8 mouse cellular contexts compared by ENCODE assay signal in genomic region chr16:20610501-20611356, GRCm38 (mm10). TPM values are rescaled to one million over a fixed set of nuclear protein-coding genes. Genes with fewer than 3 reads are reported as not detected.
DNase-seq lines count a peak whose midpoint lies in the region; ATAC-seq and TF ChIP-seq lines count a peak whose summit lies in the region.

No protein-coding gene starts in this region.

- H3K4me1 ChIP-seq in intestine, postnatal 0 days (replicated peaks; ENCODE audit: control insufficient read depth, insufficient read depth, low read length), result peaks cover 5% of the 10 kb centered on the region; the same call in 1 of the 2 replicates
- H3K4me1 ChIP-seq in midbrain, postnatal 0 days (ENCODE audit: insufficient read depth, low read length), result peaks cover 2% of the 10 kb centered on the region; the same call in 1 of the 2 replicates

- TF ChIP-seq CTCF in intestine, postnatal 0 days (IDR thresholded peaks at IDR 0.05; ENCODE audit: low read depth), result no peak
- TF ChIP-seq CTCF in midbrain, postnatal 0 days (IDR thresholded peaks at IDR 0.05), result no peak

- peaks cover 16% of the 10 kb centered on the region for H3K36me3 ChIP-seq in intestine, postnatal 0 days (ENCODE audit: control insufficient read depth, insufficient read depth)
- peaks cover 25% of the 10 kb centered on the region for H3K36me3 ChIP-seq in midbrain, postnatal 0 days (ENCODE audit: insufficient read depth, low read length)

- H3K4me3 ChIP-seq in intestine, postnatal 0 days (ENCODE audit: low read depth, low read length), result peak overlapping the region; percentile 66
- peak overlapping the region; percentile 57 for H3K4me3 ChIP-seq in midbrain, postnatal 0 days (ENCODE audit: low read depth, low read length)

- H3K9me3 ChIP-seq in intestine, postnatal 0 days (ENCODE audit: control insufficient read depth), result no peaks in the 10 kb centered on the region
- H3K9me3 ChIP-seq in midbrain, postnatal 0 days (ENCODE audit: low read length), result no peaks in the 10 kb centered on the region

- H3K27me3 ChIP-seq in intestine, postnatal 0 days (replicated peaks; ENCODE audit: control insufficient read depth, insufficient read depth, low read length), result no peaks in the 10 kb centered on the region
- no peaks in the 10 kb centered on the region for H3K27me3 ChIP-seq in midbrain, postnatal 0 days (ENCODE audit: insufficient read depth, low read length)

- peak; percentile 46; the same call in 1 of the 2 replicates for ATAC-seq in intestine, postnatal 0 days
- peak; percentile 80 for ATAC-seq in midbrain, postnatal 0 days (ENCODE audit: low FRiP score)

- under 1% methylated on average over 28 of the region's 28 CpGs for WGBS in intestine, postnatal 0 days
- under 1% methylated on average over 28 of the region's 28 CpGs for WGBS in midbrain, postnatal 0 days

- H3K4me2 ChIP-seq in intestine, postnatal 0 days (replicated peaks; ENCODE audit: low read depth), result peak overlapping the region; percentile 93
- H3K4me2 ChIP-seq in midbrain, postnatal 0 days (ENCODE audit: low read depth, low read length, poor library complexity, severe bottlenecking), result peak overlapping the region; percentile 88

- DNase-seq in 3T3-L1 (ENCODE audit: low read depth, low spot score) (peak; percentile 93), liver (peak; percentile 74)
- DNase-seq in adrenal gland, adult 2 months, result peak; percentile 83
- peak; percentile 91 for DNase-seq in embryo, embryonic 9.5 days (ENCODE audit: extremely low spot score)
- DNase-seq in heart, adult 11 months, result peak; percentile 96
- DNase-seq in midbrain, postnatal 0 days (ENCODE audit: low spot score), result peak; percentile 88
- peak; percentile 47 to 68 for DNase-seq in spleen, postnatal 14 days (ENCODE audit: low spot score in 2 of 2)

- peak overlapping the region; percentile 80 for H3K27ac ChIP-seq in intestine, postnatal 0 days (ENCODE audit: low read depth, low read length)
- H3K27ac ChIP-seq in midbrain, postnatal 0 days (ENCODE audit: low read depth, low read length), result peak overlapping the region; percentile 83

- peak overlapping the region; percentile 52 for H3K9ac ChIP-seq in intestine, postnatal 0 days (ENCODE audit: low read depth, low read length)
- H3K9ac ChIP-seq in midbrain, postnatal 0 days (replicated peaks; ENCODE audit: low read length, poor library complexity, severe bottlenecking), result peak overlapping the region; percentile 82

RNA-seq across cellular contexts. Expression of gene Eef1akmt4, which starts 0.7 kb away (rescaled TPM):
- total RNA-seq in adrenal gland, adult 2 months (2021), result 1 to 10 TPM; 9.2 to 9.5 TPM
- polyA plus RNA-seq in adrenal gland, adult 2 months (2012; rRNA removed), result 9.2 and 10.4 TPM in 2 replicates
- polyA plus RNA-seq in intestine, postnatal 0 days (2015; fragmentation: Nextera tagmentation; extraction: Ambion mirVana), result 17.8 and 18.0 TPM in 2 replicates
- 5.2 and 6.8 TPM in 2 replicates for total RNA-seq in midbrain, postnatal 0 days (2014; rRNA removed)
- 3.3 TPM in 2 replicates for polyA plus RNA-seq in midbrain, postnatal 0 days (2015; fragmentation: Nextera tagmentation; extraction: Ambion mirVana)

RNA-seq across cellular contexts. Expression of gene Gm49333, which starts 0.7 kb away (rescaled TPM):
- not detected for total RNA-seq in adrenal gland, adult 2 months (2021)
- not detected in 2 replicates for polyA plus RNA-seq in adrenal gland, adult 2 months (2012; rRNA removed)
- 0.09 TPM in 1 of 2 replicates, not detected in the other for polyA plus RNA-seq in intestine, postnatal 0 days (2015; fragmentation: Nextera tagmentation; extraction: Ambion mirVana)
- not detected in 2 replicates for total RNA-seq in midbrain, postnatal 0 days (2014; rRNA removed)
- polyA plus RNA-seq in midbrain, postnatal 0 days (2015; fragmentation: Nextera tagmentation; extraction: Ambion mirVana), result not detected in 2 replicates

RNA-seq across cellular contexts. Expression of gene Alg3, which starts 0.8 kb away (rescaled TPM):
- total RNA-seq in adrenal gland, adult 2 months (2021), result 10 to 100 TPM; 28.9 to 37.1 TPM
- 32.3 and 47.0 TPM in 2 replicates for polyA plus RNA-seq in adrenal gland, adult 2 months (2012; rRNA removed)
- 24.7 and 27.8 TPM in 2 replicates for polyA plus RNA-seq in intestine, postnatal 0 days (2015; fragmentation: Nextera tagmentation; extraction: Ambion mirVana)
- total RNA-seq in midbrain, postnatal 0 days (2014; rRNA removed), result 21.3 and 38.2 TPM in 2 replicates
- 32.7 and 36.4 TPM in 2 replicates for polyA plus RNA-seq in midbrain, postnatal 0 days (2015; fragmentation: Nextera tagmentation; extraction: Ambion mirVana)

RNA-seq across cellular contexts. Expression of gene Camk2n2, which starts 10.4 kb away (rescaled TPM):
- total RNA-seq in adrenal gland, adult 2 months (2021), result 10 to 100 TPM; 36.8 to 56.4 TPM
- 33.3 and 42.3 TPM in 2 replicates for polyA plus RNA-seq in adrenal gland, adult 2 months (2012; rRNA removed)
- 1.0 and 2.0 TPM in 2 replicates for polyA plus RNA-seq in intestine, postnatal 0 days (2015; fragmentation: Nextera tagmentation; extraction: Ambion mirVana)
- total RNA-seq in midbrain, postnatal 0 days (2014; rRNA removed), result 86.3 and 111 TPM in 2 replicates
- 85.4 and 87.6 TPM in 2 replicates for polyA plus RNA-seq in midbrain, postnatal 0 days (2015; fragmentation: Nextera tagmentation; extraction: Ambion mirVana)

RNA-seq across cellular contexts. Expression of gene Ece2, which starts 18.9 kb away (rescaled TPM):
- total RNA-seq in adrenal gland, adult 2 months (2021), result 10 to 100 TPM in 1 of 2 experiments, 1 to 10 TPM in 1; 9.3 to 18.8 TPM
- polyA plus RNA-seq in adrenal gland, adult 2 months (2012; rRNA removed), result 2.3 and 5.0 TPM in 2 replicates
- polyA plus RNA-seq in intestine, postnatal 0 days (2015; fragmentation: Nextera tagmentation; extraction: Ambion mirVana), result 0.17 and 0.22 TPM in 2 replicates
- 24.4 and 26.9 TPM in 2 replicates for total RNA-seq in midbrain, postnatal 0 days (2014; rRNA removed)
- 16.7 and 16.9 TPM in 2 replicates for polyA plus RNA-seq in midbrain, postnatal 0 days (2015; fragmentation: Nextera tagmentation; extraction: Ambion mirVana)

Comparison
In these comparisons a context has a peak if more than half of its experiments do, and no peak if none do; other contexts are left out.
1. Peak in every context shown above with its lines: DNase-seq, ATAC-seq, H3K4me3 ChIP-seq and H3K27ac ChIP-seq.